Mouse (Mus musculus) heart, postnatal 14 days (tissue): ENCODE measurements around the gene Rmdn2. TPM values are rescaled to one million over a fixed set of nuclear protein-coding genes. Genes with fewer than 3 reads are reported as not detected.

Experiments
- DNase-seq, 2 experiments: peaks; one replicate each; pipeline ENCODE4 v3.0.0; 2021 to 2022
- intact Hi-C: fragments of 180-260 bp; cut with DNase I; formaldehyde crosslinking; loops from one replicate; pipeline ENCODE4 v1.15.1; 2025
- total RNA-seq, 2 experiments: library from RNA; stranded (reverse); gene quantifications; 2 replicates each; pipeline ENCODE4 v1.2.3; 2021

The Rmdn2 gene
- total RNA-seq, 2 experiments from 2014 or later = 9.0 to 9.8 TPM

- no peak for DNase-seq
- intact Hi-C loops = no loop called here
Measured at GRCm38 (mm10) chr17:79728585-79729503, 117.2 kb downstream of the Rmdn2 start.

DNA sequence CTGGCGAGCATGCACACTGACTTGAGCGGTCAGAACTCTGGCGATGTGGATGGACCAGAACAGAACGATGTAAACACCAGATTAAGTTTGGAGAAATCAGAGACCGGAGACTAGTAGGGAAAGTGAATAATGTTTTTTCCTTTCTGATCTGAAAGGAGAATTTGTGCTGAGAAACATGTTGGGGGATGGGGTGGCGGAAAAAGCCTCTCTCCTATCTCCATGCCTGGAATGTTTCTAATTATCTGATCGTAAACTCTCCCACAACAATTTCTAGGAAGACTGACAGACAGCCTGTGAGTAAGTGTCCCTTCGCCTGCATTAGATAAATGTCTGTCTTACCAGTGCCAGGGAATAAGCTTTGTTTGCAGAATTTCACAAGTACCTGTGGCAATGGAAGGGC lies 119.3 kb downstream of the Rmdn2 start:
- DNase-seq = no peak

GRCm38 (mm10) chr17:79733039-79733438 lies 121.4 kb downstream of the Rmdn2 start:
- intact Hi-C loops = no loop called here

More for the DNA sequence above, 119.3 kb downstream of the Rmdn2 start:
- intact Hi-C loops = no loop called here

GRCm38 (mm10) chr17:79737598-79737997 lies 125.9 kb downstream of the Rmdn2 start:
- intact Hi-C loops = no loop called here
- DNase-seq = peak in 1 of 2 experiments; percentile 19

More at GRCm38 (mm10) chr17:79733039-79733438, 121.4 kb downstream of the Rmdn2 start:
- DNase-seq = no peak

DNA sequence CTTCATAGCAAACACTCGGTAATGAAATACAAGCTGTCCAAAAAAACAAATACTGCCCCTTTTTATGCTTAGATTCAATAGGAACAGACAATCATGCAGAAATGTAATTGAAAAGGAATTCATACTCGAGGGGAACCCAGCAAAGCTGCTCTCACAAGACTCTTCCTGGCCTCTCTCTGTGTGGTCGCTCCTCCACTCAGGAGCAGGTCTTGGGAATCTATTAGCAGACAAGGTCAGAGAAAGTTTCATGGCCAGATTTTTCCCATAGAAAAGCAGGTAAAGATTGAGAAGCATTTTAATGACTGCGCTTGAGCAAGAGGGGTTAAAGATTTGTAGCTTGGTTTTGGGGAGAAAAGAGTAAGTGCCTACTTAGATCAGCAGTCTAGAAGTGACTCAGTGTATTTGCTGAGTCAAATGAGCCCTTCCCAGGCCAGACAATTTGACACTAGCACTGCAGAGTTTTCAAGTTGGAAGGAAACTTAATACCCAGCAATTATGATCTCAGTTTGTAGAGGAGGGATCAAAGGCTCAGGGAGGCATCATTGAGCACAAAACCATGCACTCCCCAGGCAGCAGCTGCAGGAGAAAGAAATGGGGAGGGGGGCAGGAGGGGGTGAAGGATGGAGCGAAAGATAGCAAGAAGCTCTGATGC lies 127.3 kb downstream of the Rmdn2 start:
- intact Hi-C loops = no loop called here
- no peak for DNase-seq

DNA sequence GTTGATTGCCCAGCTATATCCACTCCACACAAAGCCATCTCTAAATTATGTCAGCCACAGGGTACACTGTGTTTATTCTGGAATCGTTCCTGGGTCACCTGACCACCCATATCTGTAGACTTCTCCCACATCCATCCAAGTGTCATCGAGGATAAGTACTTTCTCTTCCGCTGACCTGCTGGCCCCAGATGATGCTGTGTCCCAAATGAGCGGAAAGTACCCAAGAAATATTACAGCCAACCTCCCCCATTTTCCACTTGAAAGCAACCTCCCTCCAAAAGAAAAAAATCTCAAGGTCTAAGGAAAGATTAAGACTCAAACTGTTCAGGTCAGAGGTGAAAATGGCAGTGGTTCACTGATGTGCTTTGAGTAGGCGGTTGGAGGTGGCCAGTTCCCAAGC lies 131.0 kb downstream of the Rmdn2 start:
- intact Hi-C loops = no loop called here
- no peak for DNase-seq

Other genes with a start within 250 kb of the Rmdn2 start
- 1 to 10 TPM; 2.7 to 5.1 TPM for gene Cyp1b1, start 103.2 kb downstream of the Rmdn2 start, total RNA-seq